Mouse (Mus musculus): ENCODE results near the gene Mslnl.

- TF ChIP-seq POLR2AphosphoS5 (IDR thresholded peaks at IDR 0.05; ENCODE audit: insufficient replicate concordance, low read depth, low read length) (no peak), CTCF (IDR thresholded peaks at IDR 0.05; ENCODE audit: low read depth, low read length) (no peak), TAL1 (conservative IDR thresholded peaks at IDR 0.05; ENCODE audit: low read depth, low read length) (no peak), GATA1 (IDR thresholded peaks at IDR 0.05; ENCODE audit: borderline replicate concordance, low read length) (no peak), GATA2 (IDR thresholded peaks at IDR 0.05; ENCODE audit: borderline replicate concordance, low read depth, low read length) (no peak)
These were observed 33.5 kb downstream of the Mslnl start for GRCm38 (mm10) chr17:25769331-25769730.

All from G1E (cell line).